Mouse (Mus musculus): ENCODE results near the gene Pkn2. TPM values are rescaled to one million over a fixed set of nuclear protein-coding genes. Genes with fewer than 3 reads are reported as not detected.

Gene Pkn2
- total RNA-seq, 1 experiment from 2014 or later = 71.9 TPM

Other genes starting within 250 kb of the Pkn2 start
- 32.6 and 41.8 TPM in 2 replicates for gene Kyat3, start 181.0 kb downstream of the Pkn2 start, total RNA-seq (2021)
- 57.3 and 57.5 TPM in 2 replicates for gene Gtf2b, start 117.0 kb downstream of the Pkn2 start, total RNA-seq (2021)

Measured in adrenal gland, postnatal 14 days (tissue).